Mouse (Mus musculus): ENCODE data around the gene Epgn. TPM values are rescaled to one million over a fixed set of nuclear protein-coding genes. Genes with fewer than 3 reads are reported as not detected.
A peak's percentile ranks its signal among the peaks of the same experiment; 100 is the strongest.

The Epgn gene
- polyA plus RNA-seq, 1 experiment = not detected

DNA sequence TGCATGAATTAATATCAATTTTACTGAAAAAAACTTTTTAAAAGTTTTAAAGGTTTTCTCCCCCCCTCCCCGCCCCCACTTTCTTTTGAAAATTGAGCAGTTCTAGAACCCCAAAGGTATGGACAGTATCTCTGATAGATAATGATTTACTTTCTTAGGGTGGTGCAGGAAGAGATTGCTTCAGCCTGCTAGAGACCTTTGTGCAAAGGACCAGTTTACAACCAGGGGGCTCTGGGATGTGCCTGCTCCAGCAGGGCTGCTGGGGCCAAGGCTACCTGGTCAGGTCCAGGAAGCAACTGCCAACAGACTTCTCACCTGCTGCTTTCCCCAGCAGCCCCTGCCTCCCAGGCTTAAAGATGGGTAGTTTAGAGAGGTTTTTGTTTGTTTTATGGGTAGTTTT, 47.8 kb downstream of the Epgn start:
- no peak for TF ChIP-seq POLR2A (IDR thresholded peaks at IDR 0.05; ENCODE audit: low read depth, low read length)
- TF ChIP-seq CTCF (IDR thresholded peaks at IDR 0.05; ENCODE audit: borderline replicate concordance, insufficient read depth, low read length) = no peak
- H3K27ac ChIP-seq (ENCODE audit: insufficient read depth, low read length) = peak overlapping the region; percentile 77
- peaks cover 3% of the 10 kb centered on the region for H3K4me1 ChIP-seq (ENCODE audit: control insufficient read depth, insufficient read depth, low read length)
- H3K4me3 ChIP-seq (ENCODE audit: insufficient read depth, low read length) = peak overlapping the region; percentile 61

- no peak overlapping the region for H3K4me3 ChIP-seq (ENCODE audit: insufficient read depth, low read length)
- H3K27ac ChIP-seq (ENCODE audit: insufficient read depth, low read length) = peak overlapping the region; percentile 94
- peaks cover 8% of the 10 kb centered on the region for H3K4me1 ChIP-seq (ENCODE audit: control insufficient read depth, insufficient read depth, low read length)
- TF ChIP-seq CTCF (IDR thresholded peaks at IDR 0.05; ENCODE audit: borderline replicate concordance, insufficient read depth, low read length) = no peak
- peak; percentile 15; the same call in 1 of the 2 replicates for TF ChIP-seq POLR2A (IDR thresholded peaks at IDR 0.05; ENCODE audit: low read depth, low read length)
Observed at GRCm38 (mm10) chr5:91083016-91083415, 55.8 kb downstream of the Epgn start.

Other genes with a start within 250 kb of the Epgn start
- gene Cxcl3, start 241.4 kb upstream of the Epgn start, polyA plus RNA-seq (2011; ENCODE audit: insufficient read length, low read depth, missing spikeins) = 2.5 and 2.8 TPM in 2 replicates
- 0.85 and 3.5 TPM in 2 replicates for gene Cxcl15, start 232.9 kb upstream of the Epgn start, polyA plus RNA-seq (2011; ENCODE audit: insufficient read length, low read depth, missing spikeins)
- 22.0 and 40.1 TPM in 2 replicates for gene Cxcl1, start 136.2 kb upstream of the Epgn start, polyA plus RNA-seq (2011; ENCODE audit: insufficient read length, low read depth, missing spikeins)
- 3.1 TPM in 1 of 2 replicates, not detected in the other for gene Cxcl2, start 123.6 kb upstream of the Epgn start, polyA plus RNA-seq (2011; ENCODE audit: insufficient read length, low read depth, missing spikeins)
- 18.5 and 20.1 TPM in 2 replicates for gene Mthfd2l, start 96.3 kb upstream of the Epgn start, polyA plus RNA-seq (2011; ENCODE audit: insufficient read length, low read depth, missing spikeins)
- 15.9 and 31.8 TPM in 2 replicates for gene Ereg, start 47.2 kb downstream of the Epgn start, polyA plus RNA-seq (2011; ENCODE audit: insufficient read length, low read depth, missing spikeins)
- 1.1 and 2.5 TPM in 2 replicates for gene Areg, start 112.1 kb downstream of the Epgn start, polyA plus RNA-seq (2011; ENCODE audit: insufficient read length, low read depth, missing spikeins)

All from embryonic fibroblast, embryonic 13.5 days (primary cell).